Mouse (Mus musculus): ENCODE measurements around the gene Mt1.

Mt1 gene

GRCm38 (mm10) chr8:94172809-94173732, 5.8 kb upstream of the Mt1 start:
- DNase-seq (ENCODE audit: low spot score): peak; percentile 41

GRCm38 (mm10) chr8:94173848-94174403, 5.0 kb upstream of the Mt1 start:
- DNase-seq (ENCODE audit: low spot score): no peak

GRCm38 (mm10) chr8:94174619-94175213, 4.2 kb upstream of the Mt1 start:
- DNase-seq (ENCODE audit: low spot score): peak; percentile 54

- no peak for DNase-seq (ENCODE audit: low spot score)
These were observed 1.0 kb upstream of the Mt1 start for GRCm38 (mm10) chr8:94177716-94178390.

GRCm38 (mm10) chr8:94179713-94180560, 1.1 kb downstream of the Mt1 start:
- no peak for DNase-seq (ENCODE audit: low spot score)

- DNase-seq (ENCODE audit: low spot score): no peak
These were observed 1.7 kb downstream of the Mt1 start for GRCm38 (mm10) chr8:94180561-94180908.

- no peak for DNase-seq (ENCODE audit: low spot score)
These were observed 3.4 kb downstream of the Mt1 start for GRCm38 (mm10) chr8:94182055-94182929.

GRCm38 (mm10) chr8:94183117-94183516, 4.2 kb downstream of the Mt1 start:
- DNase-seq (ENCODE audit: low spot score): peak; percentile 89

- DNase-seq (ENCODE audit: low spot score): no peak
These were observed 5.5 kb downstream of the Mt1 start for GRCm38 (mm10) chr8:94184357-94184843.

- DNase-seq (ENCODE audit: low spot score): no peak
These were observed 6.9 kb downstream of the Mt1 start for GRCm38 (mm10) chr8:94185791-94186190.

- peak; percentile 86 for DNase-seq (ENCODE audit: low spot score)
These were observed 7.7 kb downstream of the Mt1 start for GRCm38 (mm10) chr8:94186542-94186941.

- peak; percentile 68 for DNase-seq (ENCODE audit: low spot score)
These were observed 8.6 kb downstream of the Mt1 start for GRCm38 (mm10) chr8:94187290-94188002.

- DNase-seq (ENCODE audit: low spot score): no peak
These were observed 10.6 kb downstream of the Mt1 start for GRCm38 (mm10) chr8:94189275-94190031.

- DNase-seq (ENCODE audit: low spot score): no peak
These were observed 12.3 kb downstream of the Mt1 start for GRCm38 (mm10) chr8:94191101-94191691.

- peak; percentile 76 for DNase-seq (ENCODE audit: low spot score)
These were observed 14.0 kb downstream of the Mt1 start for GRCm38 (mm10) chr8:94192926-94193325.

GRCm38 (mm10) chr8:94194591-94195223, 15.8 kb downstream of the Mt1 start:
- no peak for DNase-seq (ENCODE audit: low spot score)

GRCm38 (mm10) chr8:94199202-94199869, 20.5 kb downstream of the Mt1 start:
- DNase-seq (ENCODE audit: low spot score): peak; percentile 89

- DNase-seq (ENCODE audit: low spot score): no peak
These were observed 25.2 kb downstream of the Mt1 start for GRCm38 (mm10) chr8:94204043-94204442.

Data from MN1 (cell line).